Mouse (Mus musculus) forebrain, embryonic 11.5 days (tissue): ENCODE data around the gene Olfm1. TPM values are rescaled to one million over a fixed set of nuclear protein-coding genes. Genes with fewer than 3 reads are reported as not detected.

Source experiments
- ATAC-seq: fragments of 200-750 bp; cut with Nextera tagmentation; replicated peaks from 2 replicates; pipeline ENCODE4 v1.8.0; 2017; ENCODE audit warnings: moderate TSS enrichment; ENCODE audit not compliant: low FRiP score
- DNase-seq: peaks from one replicate; pipeline ENCODE4 v3.0.0-alpha.2; 2017; ENCODE audit warnings: low spot score
- H3K27ac ChIP-seq: fragments of 300-500 bp; sonication (generic); 2 replicates; pipeline ENCODE4 v1.5.1; 2014; ENCODE audit warnings: low read depth, low read length
- H3K27me3 ChIP-seq: fragments of 300-500 bp; sonication (generic); 2 replicates; pipeline ENCODE4 v1.6.1; 2014; ENCODE audit warnings: mild to moderate bottlenecking, low read length, mixed read lengths; ENCODE audit not compliant: control insufficient read depth, insufficient read depth
- H3K36me3 ChIP-seq: fragments of 300-500 bp; sonication (generic); 2 replicates; pipeline ENCODE4 v1.6.1; 2014; ENCODE audit warnings: mild to moderate bottlenecking, low read length, moderate library complexity, mixed read lengths; ENCODE audit not compliant: control insufficient read depth, insufficient read depth
- H3K4me1 ChIP-seq: fragments of 300-500 bp; sonication (generic); replicated peaks from 2 replicates; pipeline ENCODE4 v1.6.1; 2014; ENCODE audit warnings: low read length, mixed read lengths; ENCODE audit not compliant: control insufficient read depth, insufficient read depth
- H3K4me2 ChIP-seq: fragments of 300-500 bp; sonication (generic); 2 replicates; pipeline ENCODE4 v1.6.1; 2014; ENCODE audit warnings: low read depth, mild to moderate bottlenecking, low read length, moderate library complexity, mixed read lengths; ENCODE audit not compliant: severe bottlenecking
- H3K4me3 ChIP-seq: fragments of 300-500 bp; sonication (generic); 2 replicates; pipeline ENCODE4 v1.5.1; 2014; ENCODE audit warnings: low read depth, low read length
- H3K9ac ChIP-seq: fragments of 300-500 bp; sonication (generic); 2 replicates; pipeline ENCODE4 v1.6.1; 2014; ENCODE audit warnings: low read length
- H3K9me3 ChIP-seq: fragments of 300-500 bp; sonication (generic); 2 replicates; pipeline ENCODE4 v1.6.1; 2016; ENCODE audit warnings: low read length, mixed read lengths; ENCODE audit not compliant: control insufficient read depth
- WGBS: fragments of 180-500 bp; shearing (Covaris S2); extraction: QIAGEN DNeasy Blood & Tissue Kit; methylation state at CpG from one replicate; pipeline ENCODE4 v1.1.7; 2014; 5-methylcytosine and 5-hydroxymethylcytosine counted together
- polyA plus RNA-seq: library from polyadenylated mRNA; unstranded; fragments of >200 nt; fragmentation: Nextera tagmentation; extraction: Ambion mirVana; gene quantifications from 2 replicates; pipeline ENCODE4 v1.2.1, GENCODE M21; 2014

The Olfm1 gene
- polyA plus RNA-seq, 1 experiment from 2014 or later: 38.2 TPM

- ATAC-seq (no peak), DNase-seq (no peak)
- Histone ChIP-seq H3K9me3 (no peaks in the 10 kb centered on the region), H3K4me3 (no peak overlapping the region), H3K4me2 (no peak overlapping the region), H3K27me3 (no peaks in the 10 kb centered on the region), H3K4me1 (0 out of 2 replicates have a peak, but pooled peaks cover 4% of the 10 kb centered on the region), H3K27ac (no peak overlapping the region), H3K36me3 (no peaks in the 10 kb centered on the region; the same call in 1 of the 2 replicates), H3K9ac (no peak overlapping the region)
- WGBS: 17% methylated on average over 8 of the region's 8 CpGs
Observed at GRCm38 (mm10) chr2:28227589-28228191, 34.9 kb downstream of the Olfm1 start.

- Histone ChIP-seq H3K27ac (no peak overlapping the region), H3K4me3 (no peak overlapping the region), H3K4me1 (0 out of 2 replicates have a peak, but pooled peaks cover 2% of the 10 kb centered on the region), H3K36me3 (no peaks in the 10 kb centered on the region; the same call in 1 of the 2 replicates), H3K27me3 (no peaks in the 10 kb centered on the region), H3K9me3 (no peaks in the 10 kb centered on the region), H3K9ac (no peak overlapping the region), H3K4me2 (no peak overlapping the region)
- no peak for DNase-seq
- ATAC-seq: no peak
- 92% methylated on average over 4 of the region's 4 CpGs for WGBS
Observed at GRCm38 (mm10) chr2:28228364-28228763, 35.6 kb downstream of the Olfm1 start.

GRCm38 (mm10) chr2:28235129-28235528 lies 42.3 kb downstream of the Olfm1 start:
- no peak overlapping the region for H3K4me3 ChIP-seq
- 78% methylated on average over 4 of the region's 4 CpGs for WGBS
- no peak overlapping the region for H3K9ac ChIP-seq
- H3K27me3 ChIP-seq: no peaks in the 10 kb centered on the region
- H3K27ac ChIP-seq: no peak overlapping the region
- DNase-seq: no peak
- H3K36me3 ChIP-seq: no peaks in the 10 kb centered on the region; the same call in 1 of the 2 replicates
- H3K9me3 ChIP-seq: no peaks in the 10 kb centered on the region
- no peak overlapping the region for H3K4me2 ChIP-seq
- no peaks in the 10 kb centered on the region for H3K4me1 ChIP-seq
- no peak for ATAC-seq

- Histone ChIP-seq H3K27me3 (no peaks in the 10 kb centered on the region), H3K4me1 (no peaks in the 10 kb centered on the region), H3K36me3 (no peaks in the 10 kb centered on the region), H3K9me3 (no peaks in the 10 kb centered on the region), H3K27ac (no peak overlapping the region), H3K9ac (no peak overlapping the region), H3K4me3 (no peak overlapping the region), H3K4me2 (no peak overlapping the region)
- no peak for ATAC-seq
- DNase-seq: no peak
- WGBS: 88% methylated on average over 6 of the region's 6 CpGs
Observed at GRCm38 (mm10) chr2:28236447-28236846, 43.7 kb downstream of the Olfm1 start.

GRCm38 (mm10) chr2:28239616-28240015 lies 46.8 kb downstream of the Olfm1 start:
- ATAC-seq: no peak
- H3K27ac ChIP-seq: no peak overlapping the region
- no peak overlapping the region for H3K4me2 ChIP-seq
- no peaks in the 10 kb centered on the region for H3K27me3 ChIP-seq
- H3K9me3 ChIP-seq: no peaks in the 10 kb centered on the region
- H3K36me3 ChIP-seq: no peaks in the 10 kb centered on the region
- DNase-seq: no peak
- H3K4me1 ChIP-seq: no peaks in the 10 kb centered on the region
- H3K9ac ChIP-seq: no peak overlapping the region
- H3K4me3 ChIP-seq: no peak overlapping the region
- 84% methylated on average over 8 of the region's 8 CpGs for WGBS

- 81% methylated on average over 3 of the region's 3 CpGs for WGBS
- Histone ChIP-seq H3K4me2 (no peak overlapping the region), H3K27me3 (no peaks in the 10 kb centered on the region), H3K36me3 (no peaks in the 10 kb centered on the region), H3K4me3 (no peak overlapping the region), H3K9ac (no peak overlapping the region), H3K9me3 (no peaks in the 10 kb centered on the region), H3K4me1 (no peaks in the 10 kb centered on the region), H3K27ac (no peak overlapping the region)
- ATAC-seq: no peak
- no peak for DNase-seq
Observed at GRCm38 (mm10) chr2:28240920-28241319, 48.1 kb downstream of the Olfm1 start.

- no peak overlapping the region for H3K9ac ChIP-seq
- H3K9me3 ChIP-seq: no peaks in the 10 kb centered on the region
- H3K4me1 ChIP-seq: no peaks in the 10 kb centered on the region
- H3K4me3 ChIP-seq: no peak overlapping the region
- no peaks in the 10 kb centered on the region for H3K36me3 ChIP-seq
- DNase-seq: no peak
- WGBS: 84% methylated on average over 17 of the region's 17 CpGs
- no peak overlapping the region for H3K4me2 ChIP-seq
- H3K27ac ChIP-seq: no peak overlapping the region
- no peak for ATAC-seq
- no peaks in the 10 kb centered on the region for H3K27me3 ChIP-seq
Observed at GRCm38 (mm10) chr2:28241520-28242221, 48.9 kb downstream of the Olfm1 start.

- Histone ChIP-seq H3K9ac (no peak overlapping the region), H3K27ac (no peak overlapping the region), H3K4me2 (no peak overlapping the region), H3K4me3 (no peak overlapping the region), H3K27me3 (no peaks in the 10 kb centered on the region), H3K36me3 (no peaks in the 10 kb centered on the region), H3K9me3 (no peaks in the 10 kb centered on the region), H3K4me1 (no peaks in the 10 kb centered on the region)
- WGBS: 72% methylated on average over 5 of the region's 5 CpGs
- DNase-seq (no peak), ATAC-seq (no peak)
Observed at GRCm38 (mm10) chr2:28242222-28242543, 49.4 kb downstream of the Olfm1 start.
